Comparison of ENCODE assay signal across 33 mouse cellular contexts in the genomic region with DNA sequence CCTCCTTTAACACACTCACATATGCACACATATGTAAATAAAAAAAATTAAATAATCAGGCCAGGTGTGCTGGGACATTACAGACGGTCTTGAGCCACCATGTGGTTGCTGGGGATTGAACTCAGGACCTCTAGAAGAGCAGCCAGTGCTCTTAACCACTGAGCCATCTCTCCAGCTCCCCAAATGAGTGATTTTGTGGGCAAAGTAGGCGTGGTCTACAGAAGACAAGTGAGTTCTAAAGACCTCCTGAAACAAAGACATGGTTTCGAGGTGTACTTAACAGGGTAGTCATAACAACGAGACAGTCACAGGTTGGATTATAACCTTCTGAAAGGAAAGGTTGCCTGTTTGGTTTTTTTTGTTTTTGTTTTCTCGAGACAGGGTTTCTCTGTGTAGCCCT. TPM values are rescaled to one million over a fixed set of nuclear protein-coding genes. Genes with fewer than 3 reads are reported as not detected.
"Had no signal": no experiment of that assay in that cellular context is flagged by ENCODE, and none has a peak within 500 bp of the region (broad histone marks: within the 10 kb centered on the region; RNA-seq: fewer than 3 reads in every experiment).

No protein-coding gene starts in this region.

- H3K27me3 ChIP-seq: heart, embryonic 12.5 days; heart, embryonic 13.5 days; heart, embryonic 15.5 days; hindbrain, embryonic 12.5 days; hindbrain, embryonic 13.5 days; hindbrain, embryonic 15.5 days; intestine, embryonic 15.5 days; kidney, embryonic 15.5 days had no signal

- H3K4me2 ChIP-seq: heart, embryonic 11.5 days; heart, embryonic 12.5 days; heart, embryonic 13.5 days; heart, embryonic 15.5 days; hindbrain, embryonic 12.5 days; hindbrain, embryonic 13.5 days; hindbrain, embryonic 14.5 days; hindbrain, embryonic 15.5 days; intestine, embryonic 15.5 days; kidney, embryonic 15.5 days had no signal

- DNase-seq: heart, postnatal 10 days; heart, postnatal 14 days; heart, postnatal 36 days; heart, postnatal 4 days; kidney, adult 11 months; kidney, adult 18-20 months; kidney, adult 2 months; kidney, adult 8-10 months; kidney, adult 9 months; kidney, postnatal 10 days; kidney, postnatal 14 days; kidney, postnatal 25 days; kidney, postnatal 36 days; kidney, postnatal 4 days; layer of hippocampus, adult 9-11 months; layer of hippocampus, postnatal 36 days had no signal

- H3K9ac ChIP-seq: heart, embryonic 12.5 days; heart, embryonic 13.5 days; heart, embryonic 15.5 days; hindbrain, embryonic 12.5 days; hindbrain, embryonic 13.5 days; hindbrain, embryonic 14.5 days; hindbrain, embryonic 15.5 days; intestine, embryonic 15.5 days; kidney, embryonic 15.5 days had no signal

- H3K9me3 ChIP-seq: heart, embryonic 10.5 days; heart, embryonic 12.5 days; heart, embryonic 13.5 days; heart, embryonic 15.5 days; hindbrain, embryonic 10.5 days; hindbrain, embryonic 12.5 days; hindbrain, embryonic 13.5 days; hindbrain, embryonic 15.5 days; intestine, embryonic 15.5 days; kidney, embryonic 15.5 days had no signal

- H3K36me3 ChIP-seq: heart, embryonic 10.5 days; heart, embryonic 12.5 days; heart, embryonic 13.5 days; heart, embryonic 15.5 days; hindbrain, embryonic 10.5 days; hindbrain, embryonic 12.5 days; hindbrain, embryonic 13.5 days; hindbrain, embryonic 15.5 days; intestine, embryonic 15.5 days; kidney, embryonic 15.5 days had no signal

- H3K4me3 ChIP-seq: heart, embryonic 10.5 days; heart, embryonic 12.5 days; heart, embryonic 13.5 days; heart, embryonic 15.5 days; hindbrain, embryonic 10.5 days; hindbrain, embryonic 12.5 days; hindbrain, embryonic 13.5 days; hindbrain, embryonic 15.5 days; intestine, embryonic 15.5 days; kidney, embryonic 15.5 days; layer of hippocampus, adult 2 months had no signal

- H3K4me1 ChIP-seq: heart, embryonic 12.5 days; heart, embryonic 15.5 days; hindbrain, embryonic 10.5 days; hindbrain, embryonic 12.5 days; hindbrain, embryonic 13.5 days; hindbrain, embryonic 15.5 days; intestine, embryonic 15.5 days had no signal

- H3K27ac ChIP-seq: heart, embryonic 10.5 days; heart, embryonic 13.5 days; heart, embryonic 15.5 days; hindbrain, embryonic 10.5 days; hindbrain, embryonic 12.5 days; hindbrain, embryonic 13.5 days; hindbrain, embryonic 14.5 days; hindbrain, embryonic 15.5 days; hindbrain, postnatal 0 days; intestine, embryonic 15.5 days; kidney, embryonic 15.5 days; kidney, postnatal 0 days; layer of hippocampus, adult 2 months had no signal

RNA-seq across cellular contexts. Expression of a gene that starts 11.8 kb away (rescaled TPM):
- total RNA-seq: hematopoietic stem cell, adult 5-6 weeks had no signal
- polyA plus RNA-seq: heart, embryonic 10.5 days; inflammation-experienced regulatory T-cells, adult 6 months had no signal
